Mouse (Mus musculus): ENCODE data around the gene Nhsl2. TPM values are rescaled to one million over a fixed set of nuclear protein-coding genes. Genes with fewer than 3 reads are reported as not detected.
"Not testable (repeated sequence)": the region's sequence is repeated elsewhere in the genome, so short reads cannot be mapped to it uniquely, and the experiment has no call there.

The Nhsl2 gene
- polyA plus RNA-seq (2016; fragmentation: Nextera tagmentation; extraction: Ambion mirVana), result 9.8 and 11.7 TPM in 2 replicates

DNA sequence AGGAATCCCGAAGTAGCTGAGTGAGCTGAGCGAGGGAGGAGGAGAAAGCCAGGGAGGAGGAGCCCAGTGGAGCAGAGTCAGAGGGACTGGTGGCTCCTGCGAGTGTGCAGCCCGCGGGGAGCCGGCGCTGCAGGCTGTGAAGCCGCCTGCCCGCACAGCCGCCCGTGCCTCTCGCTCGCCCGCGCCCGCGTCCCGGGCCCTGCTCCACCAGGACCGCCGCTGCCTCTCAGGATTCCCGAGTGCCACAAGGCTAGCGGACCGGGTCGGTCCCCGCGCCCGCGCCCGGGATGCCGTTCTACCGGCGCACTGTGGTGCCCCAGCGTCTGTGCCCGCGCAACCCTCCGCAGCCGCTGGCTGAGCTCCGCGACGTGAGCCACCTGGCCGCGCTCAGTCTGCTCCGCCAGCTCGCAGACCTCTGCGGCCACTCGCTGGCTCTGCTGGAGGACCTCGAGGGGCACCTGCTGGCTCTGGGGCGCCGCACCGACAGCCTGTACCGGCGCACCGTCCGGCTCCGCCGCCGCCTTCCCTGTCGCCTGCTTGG is at the start of gene Nhsl2:
Nhsl2 (plus strand) TSS at position 105 of the 541 bp plus-strand sequence.
- Histone ChIP-seq H3K9ac (replicated peaks) (peak within 1 kb of the TSS; percentile 44), H3K36me3 (no peaks in the 10 kb centered on the region), H3K4me1 (no peaks in the 10 kb centered on the region), H3K9me3 (no peaks in the 10 kb centered on the region), H3K4me3 (peak within 1 kb of the TSS; percentile 53), H3K27me3 (peaks cover 75% of the 10 kb centered on the region), H3K4me2 (replicated peaks) (peak within 1 kb of the TSS; percentile 68), H3K27ac (replicated peaks) (no peak within 1 kb of the TSS)
- ATAC-seq (ENCODE audit: low FRiP score, low read depth), result peak; percentile 89
- WGBS, result 17% methylated on average over 49 of the region's 58 CpGs

DNA sequence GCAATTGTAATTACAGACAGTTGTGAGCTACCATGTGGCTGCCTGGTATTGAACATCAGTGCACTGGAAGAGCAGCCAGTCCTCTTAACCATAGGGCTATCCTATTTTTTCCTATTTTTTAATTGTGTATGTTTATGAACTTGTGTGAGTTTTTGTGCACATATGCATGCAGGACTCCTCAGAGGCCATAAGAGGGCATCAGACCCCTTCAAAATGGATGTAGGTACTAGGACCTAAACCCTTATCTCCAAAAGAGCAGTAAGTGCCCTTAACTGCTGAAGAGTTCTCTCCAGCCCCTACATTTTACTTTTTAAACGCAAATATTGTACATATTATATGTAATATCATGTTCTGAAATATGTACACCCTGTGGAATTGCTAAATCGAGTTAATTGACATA is 43.7 kb upstream of the Nhsl2 start:
- H3K27me3 ChIP-seq, result peaks cover 9% of the 10 kb centered on the region; the same call in 1 of the 2 replicates
- H3K27ac ChIP-seq (replicated peaks), result no peak overlapping the region
- H3K4me3 ChIP-seq, result no peak overlapping the region
- no peak overlapping the region for H3K9ac ChIP-seq (replicated peaks)
- H3K9me3 ChIP-seq, result no peaks in the 10 kb centered on the region
- H3K4me2 ChIP-seq (replicated peaks), result no peak overlapping the region
- no peaks in the 10 kb centered on the region for H3K4me1 ChIP-seq
- WGBS, result 34% methylated on average over 2 of the region's 2 CpGs
- H3K36me3 ChIP-seq, result no peaks in the 10 kb centered on the region
- ATAC-seq (ENCODE audit: low FRiP score, low read depth), result no peak

- peaks cover 20% of the 10 kb centered on the region for H3K27me3 ChIP-seq
Measured at GRCm38 (mm10) chrX:101811750-101812149, 37.4 kb upstream of the Nhsl2 start.

DNA sequence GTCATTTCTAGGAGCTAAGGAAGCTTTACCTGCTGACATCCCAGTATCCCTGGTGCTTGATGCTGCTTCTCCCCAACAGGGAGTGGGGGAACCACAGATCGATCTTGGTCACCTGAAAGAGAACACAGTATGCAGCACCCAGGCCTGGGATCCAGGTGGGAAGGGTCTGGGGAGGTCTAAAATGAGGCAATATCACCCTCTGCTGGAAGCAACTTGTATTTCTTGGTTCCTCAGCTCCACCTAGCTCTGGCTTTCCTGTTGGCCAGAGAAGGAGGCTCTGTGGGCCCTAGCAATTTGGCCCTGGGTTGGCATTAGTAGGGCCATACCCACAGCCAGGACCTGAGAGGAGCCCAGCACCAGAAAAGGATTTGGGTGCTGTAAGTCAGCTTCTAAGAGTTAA is 30.0 kb upstream of the Nhsl2 start:
- Histone ChIP-seq H3K27ac (replicated peaks) (no peak overlapping the region), H3K36me3 (no peaks in the 10 kb centered on the region), H3K27me3 (peaks cover 33% of the 10 kb centered on the region), H3K4me3 (no peak overlapping the region), H3K4me1 (no peaks in the 10 kb centered on the region), H3K9me3 (no peaks in the 10 kb centered on the region), H3K4me2 (replicated peaks) (no peak overlapping the region), H3K9ac (replicated peaks) (no peak overlapping the region)
- WGBS, result 56% methylated on average over 1 of the region's 1 CpGs
- no peak for ATAC-seq (ENCODE audit: low FRiP score, low read depth)

More at GRCm38 (mm10) chrX:101811750-101812149, 37.4 kb upstream of the Nhsl2 start:
- H3K4me3 ChIP-seq, result no peak overlapping the region
- 59% methylated on average over 3 of the region's 3 CpGs for WGBS
- no peaks in the 10 kb centered on the region for H3K4me1 ChIP-seq
- H3K4me2 ChIP-seq (replicated peaks), result no peak overlapping the region
- no peak overlapping the region for H3K27ac ChIP-seq (replicated peaks)
- no peak overlapping the region for H3K9ac ChIP-seq (replicated peaks)
- ATAC-seq (ENCODE audit: low FRiP score, low read depth), result no peak
- H3K36me3 ChIP-seq, result no peaks in the 10 kb centered on the region
- H3K9me3 ChIP-seq, result no peaks in the 10 kb centered on the region

DNA sequence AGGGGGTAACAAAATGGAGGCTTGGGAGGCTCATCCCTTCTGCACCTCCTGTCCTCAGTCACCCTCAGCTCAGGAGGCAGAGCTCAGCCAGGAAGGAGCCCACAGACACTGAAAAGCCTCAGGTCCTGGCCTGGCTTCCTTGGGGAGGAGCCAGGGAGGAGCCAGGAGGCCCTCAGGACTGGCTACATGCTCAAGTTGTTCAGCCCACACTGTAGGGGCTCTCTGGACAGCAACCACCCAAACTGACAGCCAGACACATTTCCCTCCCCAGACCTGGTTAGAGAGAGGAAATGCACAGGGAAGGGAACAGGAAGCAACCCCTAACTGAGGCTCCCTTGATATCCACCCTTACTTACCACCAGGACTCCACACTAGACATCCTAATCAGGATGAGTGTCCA is 29.2 kb upstream of the Nhsl2 start:
- not testable (repeated sequence) for ATAC-seq (ENCODE audit: low FRiP score, low read depth); H3K4me2 ChIP-seq (replicated peaks); H3K36me3 ChIP-seq; H3K4me3 ChIP-seq; H3K9me3 ChIP-seq; H3K4me1 ChIP-seq; H3K27ac ChIP-seq (replicated peaks); H3K9ac ChIP-seq (replicated peaks)
- H3K27me3 ChIP-seq, result peaks cover 29% of the 10 kb centered on the region

DNA sequence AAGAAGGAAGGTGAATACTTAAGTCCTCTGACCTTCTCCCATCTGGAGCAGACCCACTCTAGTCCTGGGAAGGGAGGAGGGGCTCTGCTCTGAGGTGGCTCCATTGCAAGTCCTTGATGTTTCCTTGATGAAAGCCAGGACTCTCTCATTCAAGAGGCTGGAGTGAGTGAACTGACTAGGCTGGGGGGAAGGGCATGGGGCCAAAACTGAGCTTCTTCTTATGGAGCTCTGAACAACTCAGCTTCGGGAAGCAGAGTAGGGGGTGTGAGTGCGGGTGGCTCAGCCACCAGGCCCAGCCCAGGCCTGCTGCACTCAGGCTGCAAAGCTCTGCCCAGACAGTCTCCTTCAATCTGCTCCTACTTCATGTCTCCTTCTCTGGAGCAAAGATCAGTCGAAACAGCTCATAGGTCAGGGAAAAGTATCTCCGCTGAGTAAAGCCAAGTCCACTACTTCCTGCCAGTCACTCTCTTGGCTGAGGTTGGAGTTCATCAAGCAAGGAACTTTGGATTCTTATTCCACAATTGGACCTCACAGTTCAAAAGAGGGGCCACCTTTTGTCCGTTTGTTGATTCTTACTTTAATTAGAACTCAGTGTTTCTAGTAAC is 1.9 kb upstream of the Nhsl2 start:
- Histone ChIP-seq H3K9me3 (no peaks in the 10 kb centered on the region), H3K4me3 (no peak overlapping the region), H3K36me3 (no peaks in the 10 kb centered on the region), H3K9ac (replicated peaks) (no peak overlapping the region), H3K4me1 (no peaks in the 10 kb centered on the region), H3K4me2 (replicated peaks) (no peak overlapping the region), H3K27me3 (peaks cover 78% of the 10 kb centered on the region), H3K27ac (replicated peaks) (no peak overlapping the region)
- 44% methylated on average over 5 of the region's 5 CpGs for WGBS
- ATAC-seq (ENCODE audit: low FRiP score, low read depth), result no peak

- WGBS, result 26% methylated on average over 45 of the region's 59 CpGs
- ATAC-seq (ENCODE audit: low FRiP score, low read depth), result peak; percentile 79
- Histone ChIP-seq H3K36me3 (no peaks in the 10 kb centered on the region), H3K9me3 (no peaks in the 10 kb centered on the region), H3K4me1 (no peaks in the 10 kb centered on the region), H3K27me3 (peaks cover 76% of the 10 kb centered on the region), H3K4me3 (peak overlapping the region; percentile 53), H3K27ac (replicated peaks) (no peak overlapping the region), H3K4me2 (replicated peaks) (peak overlapping the region; percentile 68), H3K9ac (replicated peaks) (peak overlapping the region; percentile 44)
Measured at GRCm38 (mm10) chrX:101849901-101850551, 841 bp downstream of the Nhsl2 start.

- no peak for ATAC-seq (ENCODE audit: low FRiP score, low read depth)
- H3K27me3 ChIP-seq, result peaks cover 68% of the 10 kb centered on the region
Measured at GRCm38 (mm10) chrX:101851566-101852354, 2.6 kb downstream of the Nhsl2 start.

GRCm38 (mm10) chrX:101863666-101864378 is 14.6 kb downstream of the Nhsl2 start:
- no peak for ATAC-seq (ENCODE audit: low FRiP score, low read depth)
- H3K4me1 ChIP-seq, result no peaks in the 10 kb centered on the region
- no peaks in the 10 kb centered on the region for H3K9me3 ChIP-seq
- WGBS, result 67% methylated on average over 4 of the region's 4 CpGs
- no peak overlapping the region for H3K27ac ChIP-seq (replicated peaks)
- no peak overlapping the region for H3K4me3 ChIP-seq
- no peak overlapping the region for H3K4me2 ChIP-seq (replicated peaks)
- H3K9ac ChIP-seq (replicated peaks), result no peak overlapping the region
- no peaks in the 10 kb centered on the region for H3K36me3 ChIP-seq
- peaks cover 46% of the 10 kb centered on the region for H3K27me3 ChIP-seq

More at GRCm38 (mm10) chrX:101851566-101852354, 2.6 kb downstream of the Nhsl2 start:
- 46% methylated on average over 7 of the region's 7 CpGs for WGBS
- H3K9me3 ChIP-seq, result no peaks in the 10 kb centered on the region
- H3K27ac ChIP-seq (replicated peaks), result no peak overlapping the region
- no peaks in the 10 kb centered on the region for H3K36me3 ChIP-seq
- H3K4me3 ChIP-seq, result no peak overlapping the region
- H3K9ac ChIP-seq (replicated peaks), result no peak overlapping the region
- no peak overlapping the region for H3K4me2 ChIP-seq (replicated peaks)
- H3K4me1 ChIP-seq, result no peaks in the 10 kb centered on the region

- no peak for ATAC-seq (ENCODE audit: low FRiP score, low read depth)
- H3K9ac ChIP-seq (replicated peaks), result no peak overlapping the region
Measured at GRCm38 (mm10) chrX:101864788-101865187, 15.6 kb downstream of the Nhsl2 start.

GRCm38 (mm10) chrX:101874147-101874546 is 25.0 kb downstream of the Nhsl2 start:
- Histone ChIP-seq H3K9me3 (no peaks in the 10 kb centered on the region), H3K27me3 (peaks cover 58% of the 10 kb centered on the region), H3K4me1 (no peaks in the 10 kb centered on the region), H3K9ac (replicated peaks) (no peak overlapping the region), H3K36me3 (no peaks in the 10 kb centered on the region), H3K4me3 (no peak overlapping the region), H3K4me2 (replicated peaks) (no peak overlapping the region), H3K27ac (replicated peaks) (no peak overlapping the region)
- ATAC-seq (ENCODE audit: low FRiP score, low read depth), result no peak
- WGBS, result 80% methylated on average over 3 of the region's 3 CpGs

More at GRCm38 (mm10) chrX:101864788-101865187, 15.6 kb downstream of the Nhsl2 start:
- Histone ChIP-seq H3K4me2 (replicated peaks) (no peak overlapping the region), H3K4me3 (no peak overlapping the region), H3K36me3 (no peaks in the 10 kb centered on the region), H3K27me3 (peaks cover 46% of the 10 kb centered on the region), H3K27ac (replicated peaks) (no peak overlapping the region), H3K4me1 (no peaks in the 10 kb centered on the region), H3K9me3 (no peaks in the 10 kb centered on the region)
- 53% methylated on average over 5 of the region's 5 CpGs for WGBS
